Mouse (Mus musculus): ENCODE results near the gene Ush1c. TPM values are rescaled to one million over a fixed set of nuclear protein-coding genes. Genes with fewer than 3 reads are reported as not detected.

Gene Ush1c
- total RNA-seq (2017): not detected in 3 replicates

- ATAC-seq (replicated peaks; ENCODE audit: insufficient number of reproducible peaks, low FRiP score, low TSS enrichment, poor library complexity, severe bottlenecking): no peak
Measured at GRCm38 (mm10) chr7:46238346-46238745, at the start of gene Ush1c. Gene Ush1c (minus strand): TSS chr7:46238503.

GRCm38 (mm10) chr7:46287051-46287450, 48.7 kb upstream of the Ush1c start:
- no peak for ATAC-seq (replicated peaks; ENCODE audit: insufficient number of reproducible peaks, low FRiP score, low TSS enrichment, poor library complexity, severe bottlenecking)

GRCm38 (mm10) chr7:46286391-46286790, 48.1 kb upstream of the Ush1c start:
- no peak for ATAC-seq (replicated peaks; ENCODE audit: insufficient number of reproducible peaks, low FRiP score, low TSS enrichment, poor library complexity, severe bottlenecking)

GRCm38 (mm10) chr7:46285161-46285839, 47.0 kb upstream of the Ush1c start:
- ATAC-seq (replicated peaks; ENCODE audit: insufficient number of reproducible peaks, low FRiP score, low TSS enrichment, poor library complexity, severe bottlenecking): no peak

GRCm38 (mm10) chr7:46283681-46284080, 45.4 kb upstream of the Ush1c start:
- no peak for ATAC-seq (replicated peaks; ENCODE audit: insufficient number of reproducible peaks, low FRiP score, low TSS enrichment, poor library complexity, severe bottlenecking)

- no peak for ATAC-seq (replicated peaks; ENCODE audit: insufficient number of reproducible peaks, low FRiP score, low TSS enrichment, poor library complexity, severe bottlenecking)
Measured at GRCm38 (mm10) chr7:46282276-46282675, 44.0 kb upstream of the Ush1c start.

GRCm38 (mm10) chr7:46280896-46281295, 42.6 kb upstream of the Ush1c start:
- no peak for ATAC-seq (replicated peaks; ENCODE audit: insufficient number of reproducible peaks, low FRiP score, low TSS enrichment, poor library complexity, severe bottlenecking)

- ATAC-seq (replicated peaks; ENCODE audit: insufficient number of reproducible peaks, low FRiP score, low TSS enrichment, poor library complexity, severe bottlenecking): no peak
Measured at GRCm38 (mm10) chr7:46279946-46280345, 41.6 kb upstream of the Ush1c start.

- no peak for ATAC-seq (replicated peaks; ENCODE audit: insufficient number of reproducible peaks, low FRiP score, low TSS enrichment, poor library complexity, severe bottlenecking)
Measured at GRCm38 (mm10) chr7:46276156-46276555, 37.9 kb upstream of the Ush1c start.

GRCm38 (mm10) chr7:46251841-46252240, 13.5 kb upstream of the Ush1c start:
- ATAC-seq (replicated peaks; ENCODE audit: insufficient number of reproducible peaks, low FRiP score, low TSS enrichment, poor library complexity, severe bottlenecking): no peak

GRCm38 (mm10) chr7:46247606-46248005, 9.3 kb upstream of the Ush1c start:
- no peak for ATAC-seq (replicated peaks; ENCODE audit: insufficient number of reproducible peaks, low FRiP score, low TSS enrichment, poor library complexity, severe bottlenecking)

- no peak for ATAC-seq (replicated peaks; ENCODE audit: insufficient number of reproducible peaks, low FRiP score, low TSS enrichment, poor library complexity, severe bottlenecking)
Measured at GRCm38 (mm10) chr7:46246876-46247275, 8.6 kb upstream of the Ush1c start.

GRCm38 (mm10) chr7:46240696-46241095, 2.4 kb upstream of the Ush1c start, which contains the start of gene Otog:
Gene Otog (plus strand): TSS chr7:46240987.
- no peak for ATAC-seq (replicated peaks; ENCODE audit: insufficient number of reproducible peaks, low FRiP score, low TSS enrichment, poor library complexity, severe bottlenecking)

GRCm38 (mm10) chr7:46240091-46240490, 1.8 kb upstream of the Ush1c start:
- no peak for ATAC-seq (replicated peaks; ENCODE audit: insufficient number of reproducible peaks, low FRiP score, low TSS enrichment, poor library complexity, severe bottlenecking)

- ATAC-seq (replicated peaks; ENCODE audit: insufficient number of reproducible peaks, low FRiP score, low TSS enrichment, poor library complexity, severe bottlenecking): no peak
Measured at GRCm38 (mm10) chr7:46237192-46237591, 1.1 kb downstream of the Ush1c start.

- no peak for ATAC-seq (replicated peaks; ENCODE audit: insufficient number of reproducible peaks, low FRiP score, low TSS enrichment, poor library complexity, severe bottlenecking)
Measured at GRCm38 (mm10) chr7:46236363-46236762, 1.9 kb downstream of the Ush1c start.

- no peak for ATAC-seq (replicated peaks; ENCODE audit: insufficient number of reproducible peaks, low FRiP score, low TSS enrichment, poor library complexity, severe bottlenecking)
Measured at GRCm38 (mm10) chr7:46235948-46236347, 2.4 kb downstream of the Ush1c start.

- ATAC-seq (replicated peaks; ENCODE audit: insufficient number of reproducible peaks, low FRiP score, low TSS enrichment, poor library complexity, severe bottlenecking): no peak
Measured at GRCm38 (mm10) chr7:46226936-46227335, 11.4 kb downstream of the Ush1c start.

GRCm38 (mm10) chr7:46226253-46226652, 12.1 kb downstream of the Ush1c start:
- no peak for ATAC-seq (replicated peaks; ENCODE audit: insufficient number of reproducible peaks, low FRiP score, low TSS enrichment, poor library complexity, severe bottlenecking)

GRCm38 (mm10) chr7:46220591-46221129, 17.6 kb downstream of the Ush1c start:
- no peak for ATAC-seq (replicated peaks; ENCODE audit: insufficient number of reproducible peaks, low FRiP score, low TSS enrichment, poor library complexity, severe bottlenecking)

GRCm38 (mm10) chr7:46218415-46218814, 19.9 kb downstream of the Ush1c start:
- no peak for ATAC-seq (replicated peaks; ENCODE audit: insufficient number of reproducible peaks, low FRiP score, low TSS enrichment, poor library complexity, severe bottlenecking)
